Mouse (Mus musculus) spleen, postnatal 10 days (tissue): Measurements from ENCODE around the gene Mgat4b.

Experiments used
- DNase-seq, 2 experiments: peaks; one replicate each; pipeline ENCODE4 v3.0.0; 2021 to 2022; ENCODE audit warnings: low spot score in 2 of 2

Gene Mgat4b

DNA sequence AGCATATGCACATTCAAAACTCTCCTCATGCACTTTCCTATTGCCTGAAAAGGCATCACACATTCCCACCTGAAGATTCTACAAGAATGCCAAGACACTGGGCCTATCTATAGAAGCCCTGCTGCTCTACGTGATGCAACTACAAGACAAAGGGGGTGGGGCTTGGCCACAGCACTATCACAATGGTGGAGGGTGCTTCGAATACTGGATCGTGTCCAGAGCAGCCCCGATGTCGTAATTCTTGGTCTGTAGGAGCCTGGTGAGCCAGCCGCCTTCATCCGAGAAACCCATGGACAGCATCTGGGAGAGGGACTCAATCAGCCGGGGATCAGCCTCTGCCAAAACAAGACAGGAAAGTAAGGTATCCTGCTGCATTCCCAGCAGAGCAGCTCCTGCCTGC, 10.1 kb upstream of the Mgat4b start:
- no peak for DNase-seq

GRCm38 (mm10) chr11:50201590-50201989, 9.1 kb upstream of the Mgat4b start:
- DNase-seq: no peak

GRCm38 (mm10) chr11:50203302-50203827, 7.3 kb upstream of the Mgat4b start:
- DNase-seq: no peak

DNA sequence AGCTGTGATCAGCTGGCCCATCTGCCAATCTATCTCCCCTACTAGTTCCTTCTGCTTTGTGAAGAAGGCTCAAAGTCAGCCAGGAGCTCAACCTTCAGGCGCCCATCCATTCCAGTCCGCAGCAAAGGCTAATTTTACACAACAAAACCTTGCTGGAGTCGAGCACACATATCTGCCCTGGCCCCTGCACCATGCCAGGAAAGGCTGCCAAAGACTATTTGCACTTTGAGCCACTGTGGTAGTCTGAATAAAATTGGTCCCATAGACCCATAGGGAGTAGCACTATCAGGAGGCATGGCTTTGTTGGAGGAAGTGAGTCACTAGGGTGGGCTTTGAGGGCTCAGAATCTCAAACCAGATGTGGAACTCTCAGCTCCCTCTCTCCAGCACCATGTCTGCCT, 5.3 kb upstream of the Mgat4b start:
- DNase-seq: no peak

- DNase-seq: no peak
Observed at GRCm38 (mm10) chr11:50206037-50206436, 4.7 kb upstream of the Mgat4b start.

GRCm38 (mm10) chr11:50207344-50207743, 3.3 kb upstream of the Mgat4b start:
- no peak for DNase-seq

DNA sequence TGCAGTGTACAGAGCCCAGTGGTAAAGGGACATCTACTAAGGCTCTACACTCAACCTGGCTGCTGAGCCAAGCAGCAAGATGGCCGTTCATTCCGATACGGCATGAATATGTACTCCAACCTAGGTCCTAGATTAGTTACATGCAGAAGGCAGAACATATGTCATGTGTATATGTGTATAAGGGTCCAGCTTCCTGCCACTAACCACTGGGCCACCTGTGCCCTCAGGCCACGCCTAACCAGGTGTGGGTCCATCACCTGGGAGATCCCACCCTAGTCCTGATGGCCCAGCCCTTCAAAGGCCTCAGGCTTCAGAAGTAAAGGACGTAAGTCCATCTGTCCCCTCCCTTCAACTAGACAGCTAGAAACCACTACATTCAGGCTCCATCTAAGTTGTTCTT, 2.7 kb upstream of the Mgat4b start:
- no peak for DNase-seq

GRCm38 (mm10) chr11:50210101-50210504, 587 bp upstream of the Mgat4b start:
- DNase-seq: peak; percentile 79 to 93

DNA sequence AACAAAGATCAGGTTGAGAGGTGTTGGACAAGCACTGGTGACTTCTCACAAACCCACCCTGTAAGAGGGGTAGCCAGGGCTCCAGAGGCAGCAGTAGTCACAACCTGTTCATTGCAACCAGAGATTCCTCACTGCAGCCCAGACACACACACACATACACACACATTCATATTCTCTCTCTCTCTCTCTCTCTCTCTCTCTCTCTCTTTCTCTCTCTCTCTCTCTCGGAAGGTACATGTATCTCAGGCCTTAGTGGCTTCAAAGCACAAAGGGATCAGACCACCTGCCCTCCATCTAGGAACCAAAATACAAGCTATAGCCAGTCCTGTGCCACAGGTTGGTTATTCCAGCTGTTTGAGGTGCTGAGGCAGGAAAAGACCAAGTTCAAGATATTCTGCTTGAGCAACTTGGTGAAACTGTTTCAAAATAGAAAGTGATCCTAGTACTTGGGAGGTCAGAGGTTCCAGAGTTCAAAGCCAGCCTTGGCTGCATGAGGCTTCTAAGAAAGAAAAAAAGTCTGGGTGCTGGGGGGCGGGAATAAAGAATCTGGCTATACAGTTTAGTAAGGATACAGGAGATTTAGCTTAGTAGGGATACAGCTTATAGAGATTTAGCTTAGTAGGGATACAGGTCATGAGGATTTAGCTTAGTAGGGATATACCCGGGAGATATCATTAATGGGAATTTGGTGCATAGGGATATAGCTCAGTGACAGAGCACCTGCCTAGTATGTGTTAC, 801 bp downstream of the Mgat4b start:
- DNase-seq: no peak

- DNase-seq: no peak
Observed at GRCm38 (mm10) chr11:50212060-50212739, 1.5 kb downstream of the Mgat4b start.

DNA sequence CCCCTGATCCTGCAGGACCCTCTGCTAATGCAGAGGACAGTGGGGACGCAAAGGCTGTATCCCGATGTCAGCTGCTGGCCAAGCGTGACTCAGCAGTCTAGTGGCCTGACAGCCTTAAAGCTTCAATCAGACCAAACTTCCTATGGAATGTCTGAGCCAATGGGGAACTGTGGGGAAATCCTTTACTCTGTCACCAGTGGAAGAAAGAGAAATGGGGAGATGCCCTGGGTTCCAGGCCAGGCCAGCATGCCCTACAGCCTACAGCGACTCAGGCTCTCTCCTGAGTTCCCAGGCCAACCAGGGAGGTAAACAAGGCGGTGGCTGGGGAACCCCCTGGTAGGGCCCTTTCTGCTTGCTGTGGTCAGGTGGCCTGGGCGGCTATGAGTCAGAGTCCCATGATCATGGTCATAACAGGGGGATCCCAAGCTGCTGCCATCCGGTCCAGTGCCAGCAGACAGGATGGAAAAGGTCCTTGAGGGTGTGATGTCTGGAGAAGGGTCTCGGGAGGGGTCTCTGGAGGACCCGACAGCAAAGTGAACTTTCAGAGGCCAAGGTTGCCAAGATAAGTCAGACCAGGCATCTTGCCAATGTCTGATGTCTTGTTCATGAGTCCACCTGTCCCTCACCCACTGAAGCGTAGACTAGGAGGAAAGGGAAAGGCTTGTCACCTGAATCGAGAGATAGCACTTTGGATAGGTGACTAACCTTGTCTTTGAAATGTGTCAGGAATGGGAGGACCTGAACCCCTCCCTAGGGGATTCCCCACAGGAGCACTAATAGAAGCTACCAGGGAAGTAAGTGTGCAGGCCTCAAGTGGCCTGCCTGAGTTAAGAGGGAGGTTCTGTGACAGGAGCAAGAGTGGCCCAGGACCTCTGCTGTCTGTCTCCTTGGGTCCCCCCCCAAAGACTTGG, 2.4 kb downstream of the Mgat4b start:
- no peak for DNase-seq

DNA sequence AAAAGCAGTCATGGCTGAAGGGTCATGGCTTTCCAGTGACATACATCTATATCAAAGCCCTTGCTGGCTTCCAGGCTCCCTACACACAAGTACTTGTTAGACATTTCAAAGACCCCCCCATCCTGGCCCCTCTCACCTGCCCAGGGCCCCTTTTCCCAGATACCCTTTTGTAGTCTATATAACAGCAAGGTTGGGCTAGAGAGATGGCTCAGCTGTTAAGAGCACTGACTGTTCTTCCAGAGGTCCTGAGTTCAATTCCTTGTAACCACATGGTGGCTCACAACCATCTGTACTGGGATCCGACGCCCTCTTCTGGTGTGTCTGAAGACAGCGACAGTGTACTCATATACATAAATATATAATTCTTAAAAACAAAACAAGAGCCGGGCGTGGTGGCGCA, 3.9 kb downstream of the Mgat4b start:
- DNase-seq: peak in 1 of 2 experiments; percentile 19

DNA sequence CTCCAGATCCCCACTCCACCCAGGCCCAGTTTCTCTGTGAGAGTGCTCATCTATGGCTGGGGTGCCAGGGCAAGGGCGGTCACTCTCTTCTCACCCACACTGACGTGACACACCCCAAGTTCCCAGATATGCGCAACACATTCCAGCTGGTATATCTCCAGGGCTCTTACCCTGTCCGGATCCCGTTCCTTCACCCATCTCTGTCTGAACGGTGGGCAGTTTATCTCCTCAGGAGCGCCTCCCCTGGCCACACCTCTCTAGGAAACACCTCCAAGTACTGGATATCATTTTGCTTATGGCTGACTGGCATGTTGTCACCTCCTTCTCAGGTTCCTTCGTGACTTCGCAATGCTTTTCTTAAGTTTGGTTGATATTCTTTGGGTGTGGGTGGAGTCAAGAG, 4.9 kb downstream of the Mgat4b start:
- no peak for DNase-seq

DNA sequence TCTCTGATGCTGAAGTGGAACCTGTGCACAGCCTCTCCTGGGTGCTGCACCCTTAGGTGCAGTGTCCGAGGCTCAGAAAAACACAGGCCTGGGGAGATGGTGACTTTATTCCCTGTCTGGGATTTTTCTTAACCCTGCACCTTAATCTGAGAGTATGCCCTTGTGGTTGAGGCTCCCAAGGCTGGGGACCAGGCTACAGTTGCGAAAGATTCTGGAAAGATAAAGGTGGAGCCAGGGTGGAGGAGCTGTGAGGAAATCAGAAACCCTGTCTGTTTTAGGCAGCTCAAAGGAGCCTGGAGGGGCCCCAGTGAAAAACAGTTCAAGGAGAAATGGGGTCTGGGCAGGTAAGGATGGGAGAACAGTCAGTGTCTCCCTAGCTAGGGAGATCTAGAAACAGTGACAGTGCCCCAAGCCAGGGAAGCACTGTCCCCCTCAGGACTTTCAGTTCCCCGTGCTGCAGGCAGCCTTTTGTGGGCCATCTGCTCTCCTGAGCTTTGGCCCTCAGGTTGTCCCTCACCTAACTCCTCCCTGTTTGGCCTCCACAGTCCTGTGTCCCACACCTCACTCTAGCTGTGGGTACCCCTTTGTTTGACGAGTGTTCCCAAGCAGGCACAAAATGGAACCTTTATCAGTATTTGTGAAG, 6.2 kb downstream of the Mgat4b start:
- DNase-seq: no peak

GRCm38 (mm10) chr11:50217811-50218210, 7.1 kb downstream of the Mgat4b start:
- DNase-seq: no peak

DNA sequence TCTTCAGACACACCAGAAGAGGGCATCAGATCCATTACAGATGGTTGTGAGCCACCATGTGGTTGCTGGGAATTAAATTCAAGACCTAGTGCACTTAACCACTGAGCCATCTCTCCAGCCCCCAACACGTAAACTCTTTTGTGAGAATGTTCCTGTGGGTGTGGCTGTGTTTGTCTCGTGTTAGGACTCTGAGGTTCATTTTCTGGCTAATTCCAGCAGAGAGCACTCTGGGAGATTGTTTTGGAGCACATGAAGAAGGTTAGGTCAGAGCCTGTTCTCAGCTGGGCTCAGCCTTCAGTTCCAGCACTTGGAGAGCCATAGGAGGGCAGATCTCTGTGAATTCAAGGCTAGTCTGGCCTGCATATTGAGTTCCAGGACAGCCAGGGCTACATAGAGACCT, 9.1 kb downstream of the Mgat4b start:
- DNase-seq: no peak

- no peak for DNase-seq
Observed at GRCm38 (mm10) chr11:50222559-50223276, 12.0 kb downstream of the Mgat4b start.

DNA sequence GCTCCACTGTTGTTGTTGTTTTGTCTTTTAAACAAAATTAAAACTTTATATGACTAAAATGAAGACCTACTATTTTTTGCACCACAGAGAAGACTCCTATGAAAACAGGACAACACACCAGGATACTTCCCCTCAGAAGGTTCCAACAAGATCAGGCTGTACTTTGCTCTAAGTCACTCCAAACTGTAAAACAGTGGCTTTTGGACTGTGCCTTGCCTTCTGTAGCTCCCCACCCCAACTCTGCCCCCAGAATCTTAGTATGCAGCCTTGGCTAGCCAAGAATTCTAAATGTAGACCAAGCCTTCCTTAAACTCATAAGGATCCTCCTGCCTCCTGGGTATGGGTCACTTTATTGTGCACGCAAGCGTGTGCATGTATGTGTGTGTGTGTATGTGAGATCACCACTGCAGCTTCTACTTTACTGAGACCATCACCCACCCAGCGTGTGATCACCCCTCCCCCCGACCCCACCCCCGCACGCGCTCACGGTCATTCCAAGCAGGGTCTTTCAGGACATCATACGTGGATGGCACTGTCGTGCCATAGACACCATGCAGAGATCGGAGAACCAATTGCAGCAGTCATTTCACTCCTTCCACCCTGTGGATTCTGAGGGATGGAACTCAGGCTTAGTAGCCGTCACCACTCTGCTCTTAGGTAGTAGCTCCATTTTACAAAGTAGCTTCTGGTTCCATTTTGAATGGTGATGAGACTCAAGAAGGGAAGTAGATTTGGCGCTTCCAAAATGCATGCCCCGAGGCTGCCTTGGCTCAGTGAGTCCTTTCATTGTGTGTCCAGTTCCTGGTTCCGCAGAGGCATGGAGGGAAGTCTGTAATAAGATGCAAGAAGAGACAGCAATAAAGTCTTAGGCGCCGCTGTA, 13.3 kb downstream of the Mgat4b start:
- DNase-seq: no peak

- DNase-seq: peak; percentile 89 to 91
Observed at GRCm38 (mm10) chr11:50224671-50225530, 14.2 kb downstream of the Mgat4b start.
